Comparison of ENCODE assay signal across 12 mouse cellular contexts in the genomic region with DNA sequence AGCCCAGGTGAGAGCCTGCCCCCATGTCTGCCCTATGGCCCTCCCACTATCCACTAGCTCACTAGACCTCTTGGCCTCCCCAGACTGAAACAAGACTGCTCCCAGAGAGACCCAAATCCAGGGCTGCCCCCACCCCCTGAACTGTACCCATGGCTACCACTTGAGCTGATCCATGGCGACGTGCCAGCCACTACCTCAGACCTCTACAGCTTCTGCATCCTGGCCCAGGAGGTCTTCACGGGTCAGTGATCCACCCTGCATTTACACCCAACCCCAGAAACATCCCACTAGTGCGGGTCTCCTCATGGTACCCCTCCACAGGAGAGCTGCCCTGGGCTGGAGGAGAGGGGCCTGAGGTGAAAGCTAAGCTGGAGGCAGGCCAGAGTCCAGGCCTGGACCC. TPM values are rescaled to one million over a fixed set of nuclear protein-coding genes. Genes with fewer than 3 reads are reported as not detected.
DNase-seq lines count a peak whose midpoint lies in the region; ATAC-seq lines count a peak whose summit lies in the region.
"Had no signal": no experiment of that assay in that cellular context is flagged by ENCODE, and none has a peak within 500 bp of the region (broad histone marks: within the 10 kb centered on the region; RNA-seq: fewer than 3 reads in every experiment).

No protein-coding gene starts in this region.

- no peak overlapping the region for H3K4me2 ChIP-seq in hindbrain, embryonic 11.5 days (replicated peaks; ENCODE audit: low read depth, low read length)
- H3K4me2 ChIP-seq in limb, embryonic 13.5 days (replicated peaks): no peak overlapping the region
- H3K4me2 ChIP-seq in heart, embryonic 12.5 days: no peak overlapping the region
- H3K4me2 ChIP-seq: liver, embryonic 12.5 days had no signal

- 0 out of 2 replicates have a peak, but pooled peaks cover 2% of the 10 kb centered on the region for H3K27me3 ChIP-seq in hindbrain, embryonic 11.5 days (ENCODE audit: control insufficient read depth, insufficient read depth, low read length)
- H3K27me3 ChIP-seq in limb, embryonic 13.5 days: 0 out of 2 replicates have a peak, but pooled peaks cover 2% of the 10 kb centered on the region
- H3K27me3 ChIP-seq in heart, embryonic 12.5 days (replicated peaks): peaks cover 41% of the 10 kb centered on the region

- WGBS in hindbrain, embryonic 11.5 days: 57% methylated on average over 4 of the region's 4 CpGs
- 79% methylated on average over 4 of the region's 4 CpGs for whole genome bisulfite sequencing in limb, embryonic 13.5 days
- WGBS in heart, embryonic 12.5 days: 81% methylated on average over 4 of the region's 4 CpGs

- H3K4me3 ChIP-seq in hindbrain, embryonic 11.5 days (ENCODE audit: low read depth, low read length): no peak overlapping the region
- H3K4me3 ChIP-seq in limb, embryonic 13.5 days: no peak overlapping the region
- no peak overlapping the region for H3K4me3 ChIP-seq in heart, embryonic 12.5 days
- H3K4me3 ChIP-seq: layer of hippocampus, adult 2 months; liver, embryonic 12.5 days had no signal

- H3K9me3 ChIP-seq in hindbrain, embryonic 11.5 days (ENCODE audit: control insufficient read depth, low read length): no peaks in the 10 kb centered on the region
- no peaks in the 10 kb centered on the region for H3K9me3 ChIP-seq in limb, embryonic 13.5 days
- no peaks in the 10 kb centered on the region for H3K9me3 ChIP-seq in heart, embryonic 12.5 days (replicated peaks)
- H3K9me3 ChIP-seq: liver, embryonic 12.5 days had no signal

- H3K36me3 ChIP-seq in hindbrain, embryonic 11.5 days (ENCODE audit: control insufficient read depth, insufficient read depth, low read length): peaks cover 8% of the 10 kb centered on the region; the same call in 1 of the 2 replicates
- peaks cover 24% of the 10 kb centered on the region for H3K36me3 ChIP-seq in limb, embryonic 13.5 days
- H3K36me3 ChIP-seq in heart, embryonic 12.5 days: peaks cover 24% of the 10 kb centered on the region

- peak; percentile 60 to 67 for DNase-seq in cerebellum, postnatal 10 days
- peak; percentile 38 to 66 for DNase-seq in cerebellum, postnatal 14 days
- DNase-seq in hindbrain, embryonic 11.5 days (ENCODE audit: low spot score): no peak
- no peak for DNase-seq in adrenal gland, postnatal 14 days
- DNase-seq in layer of hippocampus, adult 8-10 months (ENCODE audit: low spot score in 2 of 2): no peak
- DNase-seq: gastrocnemius, postnatal 25 days; heart, postnatal 4 days had no signal

- no peak overlapping the region for H3K27ac ChIP-seq in hindbrain, embryonic 11.5 days (ENCODE audit: low read depth, low read length)
- no peak overlapping the region for H3K27ac ChIP-seq in limb, embryonic 13.5 days
- no peak overlapping the region for H3K27ac ChIP-seq in heart, embryonic 12.5 days (ENCODE audit: poor library complexity, severe bottlenecking)
- H3K27ac ChIP-seq: layer of hippocampus, adult 2 months; liver, embryonic 12.5 days had no signal

- no peak for ATAC-seq in cerebellum, adult (ENCODE audit: insufficient number of reproducible peaks, low FRiP score, low TSS enrichment)
- ATAC-seq in hindbrain, embryonic 11.5 days (ENCODE audit: low FRiP score): peak; percentile 26; the same call in 1 of the 2 replicates
- no peak for ATAC-seq in limb, embryonic 13.5 days (ENCODE audit: low FRiP score, low read depth)
- ATAC-seq in heart, embryonic 12.5 days (ENCODE audit: insufficient number of reproducible peaks, low FRiP score): no peak

- no peak overlapping the region for H3K9ac ChIP-seq in hindbrain, embryonic 11.5 days (ENCODE audit: low read depth, low read length)
- 0 out of 2 replicates have a peak overlapping the region, but pooled peaks have one; percentile 0 for H3K9ac ChIP-seq in limb, embryonic 13.5 days
- no peak overlapping the region for H3K9ac ChIP-seq in heart, embryonic 12.5 days
- H3K9ac ChIP-seq: liver, embryonic 12.5 days had no signal

- H3K4me1 ChIP-seq in hindbrain, embryonic 11.5 days (replicated peaks; ENCODE audit: control insufficient read depth, insufficient read depth, low read length): 0 out of 2 replicates have a peak, but pooled peaks cover 2% of the 10 kb centered on the region
- no peaks in the 10 kb centered on the region for H3K4me1 ChIP-seq in limb, embryonic 13.5 days
- no peaks in the 10 kb centered on the region for H3K4me1 ChIP-seq in heart, embryonic 12.5 days (replicated peaks)
- H3K4me1 ChIP-seq: liver, embryonic 12.5 days had no signal

RNA-seq across cellular contexts. Expression of gene Arhgap33, which starts 14.5 kb away (rescaled TPM):
- 41.4 and 41.9 TPM in 2 replicates for polyA plus RNA-seq in hindbrain, embryonic 11.5 days (2014; fragmentation: Nextera tagmentation; extraction: Ambion mirVana)
- 11.4 and 11.6 TPM in 2 replicates for polyA plus RNA-seq in limb, embryonic 13.5 days (2015; fragmentation: Nextera tagmentation; extraction: Ambion mirVana)
- 10.1 and 10.9 TPM in 2 replicates for polyA plus RNA-seq in heart, embryonic 12.5 days (2016; fragmentation: Nextera tagmentation; extraction: Ambion mirVana)
- 8.3 and 8.9 TPM in 2 replicates for total RNA-seq in adrenal gland, postnatal 14 days (2021)
- total RNA-seq in layer of hippocampus, adult 8-10 months (2022): 100 to 1,000 TPM in 3 of 4 experiments, 10 to 100 TPM in 1; 99.8 to 118 (median 110) TPM

RNA-seq across cellular contexts. Expression of gene Prodh2, which starts 27.0 kb away (rescaled TPM):
- not detected in 2 replicates for polyA plus RNA-seq in hindbrain, embryonic 11.5 days (2014; fragmentation: Nextera tagmentation; extraction: Ambion mirVana)
- polyA plus RNA-seq in limb, embryonic 13.5 days (2015; fragmentation: Nextera tagmentation; extraction: Ambion mirVana): 0.32 TPM in 1 of 2 replicates, not detected in the other
- polyA plus RNA-seq in heart, embryonic 12.5 days (2016; fragmentation: Nextera tagmentation; extraction: Ambion mirVana): 1.00 TPM in 1 of 2 replicates, not detected in the other
- 2.6 and 33.4 TPM in 2 replicates for total RNA-seq in adrenal gland, postnatal 14 days (2021)
- under 1 TPM in 1 of 4 experiments, not detected in 3; 0.56 TPM for total RNA-seq in layer of hippocampus, adult 8-10 months (2022)
- total RNA-seq: gastrocnemius, postnatal 25 days; heart, postnatal 4 days; layer of hippocampus, adult 2 months had no signal

RNA-seq across cellular contexts. Expression of gene Hspb6, which starts 31.6 kb away (rescaled TPM):
- 3.5 and 4.0 TPM in 2 replicates for polyA plus RNA-seq in hindbrain, embryonic 11.5 days (2014; fragmentation: Nextera tagmentation; extraction: Ambion mirVana)
- polyA plus RNA-seq in limb, embryonic 13.5 days (2015; fragmentation: Nextera tagmentation; extraction: Ambion mirVana): 15.4 and 17.5 TPM in 2 replicates
- polyA plus RNA-seq in heart, embryonic 12.5 days (2016; fragmentation: Nextera tagmentation; extraction: Ambion mirVana): 30.5 and 31.6 TPM in 2 replicates
- 24.2 and 29.4 TPM in 2 replicates for total RNA-seq in adrenal gland, postnatal 14 days (2021)
- 10 to 100 TPM in 1 of 4 experiments, 1 to 10 TPM in 3; 3.2 to 10.3 (median 6.5) TPM for total RNA-seq in layer of hippocampus, adult 8-10 months (2022)

RNA-seq across cellular contexts. Expression of gene Proser3, which starts 31.7 kb away (rescaled TPM):
- 11.4 and 18.4 TPM in 2 replicates for polyA plus RNA-seq in hindbrain, embryonic 11.5 days (2014; fragmentation: Nextera tagmentation; extraction: Ambion mirVana)
- polyA plus RNA-seq in limb, embryonic 13.5 days (2015; fragmentation: Nextera tagmentation; extraction: Ambion mirVana): 13.9 TPM in 2 replicates
- 9.3 and 12.7 TPM in 2 replicates for polyA plus RNA-seq in heart, embryonic 12.5 days (2016; fragmentation: Nextera tagmentation; extraction: Ambion mirVana)
- total RNA-seq in adrenal gland, postnatal 14 days (2021): 7.6 and 9.2 TPM in 2 replicates
- total RNA-seq in layer of hippocampus, adult 8-10 months (2022): 1 to 10 TPM; 4.4 to 8.9 (median 6.1) TPM

RNA-seq across cellular contexts. Expression of gene Lin37, which starts 39.2 kb away (rescaled TPM):
- 44.7 and 48.3 TPM in 2 replicates for polyA plus RNA-seq in hindbrain, embryonic 11.5 days (2014; fragmentation: Nextera tagmentation; extraction: Ambion mirVana)
- 44.2 and 48.3 TPM in 2 replicates for polyA plus RNA-seq in limb, embryonic 13.5 days (2015; fragmentation: Nextera tagmentation; extraction: Ambion mirVana)
- 31.1 and 34.8 TPM in 2 replicates for polyA plus RNA-seq in heart, embryonic 12.5 days (2016; fragmentation: Nextera tagmentation; extraction: Ambion mirVana)
- 41.6 and 46.3 TPM in 2 replicates for total RNA-seq in adrenal gland, postnatal 14 days (2021)
- 10 to 100 TPM; 41.3 to 54.0 (median 46.9) TPM for total RNA-seq in layer of hippocampus, adult 8-10 months (2022)

Comparison
In these comparisons a context has a peak if more than half of its experiments do, and no peak if none do; other contexts are left out.
1. DNase-seq: peak in cerebellum, postnatal 10 days (2 of 2) and cerebellum, postnatal 14 days (2 of 2); none in hindbrain, embryonic 11.5 days (single experiment), adrenal gland, postnatal 14 days (single experiment) and layer of hippocampus, adult 8-10 months (0 of 2).